Mouse (Mus musculus): ENCODE data around the gene Gm16381. TPM values are rescaled to one million over a fixed set of nuclear protein-coding genes. Genes with fewer than 3 reads are reported as not detected.
"Not testable (repeated sequence)": the region's sequence is repeated elsewhere in the genome, so short reads cannot be mapped to it uniquely, and the experiment has no call there.

The Gm16381 gene
- not detected in 2 replicates for polyA plus RNA-seq (2016; fragmentation: Nextera tagmentation; extraction: Ambion mirVana)

GRCm38 (mm10) chr12:87644520-87644919 lies at the start of gene Gm16381:
Gene Gm16381, minus strand, starts transcription at chr12:87644620.
- H3K27me3 ChIP-seq (ENCODE audit: low read depth, poor library complexity, severe bottlenecking); H3K4me1 ChIP-seq; H3K36me3 ChIP-seq; H3K9me3 ChIP-seq (replicated peaks); H3K27ac ChIP-seq (replicated peaks); H3K4me3 ChIP-seq; DNase-seq (ENCODE audit: low spot score): not testable (repeated sequence)
- WGBS: 88% methylated on average over 2 of the region's 2 CpGs

GRCm38 (mm10) chr12:87652916-87653703 lies 8.7 kb upstream of the Gm16381 start:
- not testable (repeated sequence) for H3K27ac ChIP-seq (replicated peaks); H3K4me3 ChIP-seq; H3K9me3 ChIP-seq (replicated peaks); H3K4me1 ChIP-seq; DNase-seq (ENCODE audit: low spot score); H3K36me3 ChIP-seq; H3K27me3 ChIP-seq (ENCODE audit: low read depth, poor library complexity, severe bottlenecking)
- 80% methylated on average over 2 of the region's 4 CpGs for WGBS

GRCm38 (mm10) chr12:87618569-87618968 lies 25.9 kb downstream of the Gm16381 start, which contains the start of gene Gm4027:
Gene Gm4027, plus strand, starts transcription at chr12:87618869.
- not testable (repeated sequence) for H3K4me1 ChIP-seq; DNase-seq (ENCODE audit: low spot score); H3K27ac ChIP-seq (replicated peaks); H3K36me3 ChIP-seq; H3K4me3 ChIP-seq; H3K9me3 ChIP-seq (replicated peaks); H3K27me3 ChIP-seq (ENCODE audit: low read depth, poor library complexity, severe bottlenecking)
- 88% methylated on average over 6 of the region's 7 CpGs for WGBS

- not testable (repeated sequence) for H3K27ac ChIP-seq (replicated peaks); H3K36me3 ChIP-seq; H3K4me1 ChIP-seq; H3K4me3 ChIP-seq; H3K9me3 ChIP-seq (replicated peaks); H3K27me3 ChIP-seq (ENCODE audit: low read depth, poor library complexity, severe bottlenecking); DNase-seq (ENCODE audit: low spot score)
- 90% methylated on average over 1 of the region's 2 CpGs for WGBS
Observed at GRCm38 (mm10) chr12:87602388-87602787, 42.0 kb downstream of the Gm16381 start, which contains the start of gene Oog1. Gene Oog1, plus strand, starts transcription at chr12:87602688.

GRCm38 (mm10) chr12:87601388-87601787 lies 43.0 kb downstream of the Gm16381 start:
- H3K4me3 ChIP-seq; H3K27me3 ChIP-seq (ENCODE audit: low read depth, poor library complexity, severe bottlenecking); H3K36me3 ChIP-seq; DNase-seq (ENCODE audit: low spot score); H3K9me3 ChIP-seq (replicated peaks); H3K4me1 ChIP-seq; H3K27ac ChIP-seq (replicated peaks): not testable (repeated sequence)
- 8% methylated on average over 2 of the region's 2 CpGs for WGBS

Other genes with a start within 250 kb of the Gm16381 start
- 283 and 318 TPM in 2 replicates for gene Slirp, start 200.7 kb downstream of the Gm16381 start, polyA plus RNA-seq (2016; fragmentation: Nextera tagmentation; extraction: Ambion mirVana)
- 59.6 and 64.2 TPM in 2 replicates for gene Alkbh1, start 200.6 kb downstream of the Gm16381 start, polyA plus RNA-seq (2016; fragmentation: Nextera tagmentation; extraction: Ambion mirVana)
- gene Snw1, start 172.3 kb downstream of the Gm16381 start, polyA plus RNA-seq (2016; fragmentation: Nextera tagmentation; extraction: Ambion mirVana): 159 and 161 TPM in 2 replicates
- gene Gm5788, start 149.9 kb downstream of the Gm16381 start, polyA plus RNA-seq (2016; fragmentation: Nextera tagmentation; extraction: Ambion mirVana): not detected in 2 replicates
- not detected in 2 replicates for gene Gm8300, start 130.3 kb downstream of the Gm16381 start, polyA plus RNA-seq (2016; fragmentation: Nextera tagmentation; extraction: Ambion mirVana)
- not detected in 2 replicates for gene Oog1, start 41.9 kb downstream of the Gm16381 start, polyA plus RNA-seq (2016; fragmentation: Nextera tagmentation; extraction: Ambion mirVana)
- not detected in 2 replicates for gene Gm4027, start 25.8 kb downstream of the Gm16381 start, polyA plus RNA-seq (2016; fragmentation: Nextera tagmentation; extraction: Ambion mirVana)
- not detected in 2 replicates for gene Gm21319, start 131.1 kb upstream of the Gm16381 start, polyA plus RNA-seq (2016; fragmentation: Nextera tagmentation; extraction: Ambion mirVana)
- gene Gm21936, start 150.9 kb upstream of the Gm16381 start, polyA plus RNA-seq (2016; fragmentation: Nextera tagmentation; extraction: Ambion mirVana): not detected in 2 replicates
- not detected in 2 replicates for gene BB287469, start 172.0 kb upstream of the Gm16381 start, polyA plus RNA-seq (2016; fragmentation: Nextera tagmentation; extraction: Ambion mirVana)
- not detected in 2 replicates for gene Gm2001, start 197.7 kb upstream of the Gm16381 start, polyA plus RNA-seq (2016; fragmentation: Nextera tagmentation; extraction: Ambion mirVana)
- gene Gm2016, start 229.5 kb upstream of the Gm16381 start, polyA plus RNA-seq (2016; fragmentation: Nextera tagmentation; extraction: Ambion mirVana): not detected in 2 replicates

Measured in midbrain, embryonic 10.5 days (tissue).